Mouse (Mus musculus) splenic B cell, adult 2 months (primary cell): ENCODE measurements around the gene Schip1.

ENCODE experiments used
- DNase-seq: peaks from one replicate; pipeline ENCODE4 v3.0.0-alpha.2; 2011; ENCODE audit warnings: low read depth, low spot score
- H3K27me3 ChIP-seq: 2 replicates; pipeline ENCODE4 v1.6.1; 2012; ENCODE audit warnings: mild to moderate bottlenecking, low read length, moderate library complexity, mixed read lengths; ENCODE audit not compliant: control insufficient read depth, poor library complexity, insufficient read depth, severe bottlenecking
- H3K36me3 ChIP-seq: 2 replicates; pipeline ENCODE4 v1.6.1; 2012; ENCODE audit warnings: mild to moderate bottlenecking, low read length, moderate library complexity, mixed read lengths; ENCODE audit not compliant: control insufficient read depth, poor library complexity, insufficient read depth, severe bottlenecking

Gene Schip1

GRCm38 (mm10) chr3:68201214-68201613 is 136.6 kb downstream of the Schip1 start:
- DNase-seq = no peak

DNA sequence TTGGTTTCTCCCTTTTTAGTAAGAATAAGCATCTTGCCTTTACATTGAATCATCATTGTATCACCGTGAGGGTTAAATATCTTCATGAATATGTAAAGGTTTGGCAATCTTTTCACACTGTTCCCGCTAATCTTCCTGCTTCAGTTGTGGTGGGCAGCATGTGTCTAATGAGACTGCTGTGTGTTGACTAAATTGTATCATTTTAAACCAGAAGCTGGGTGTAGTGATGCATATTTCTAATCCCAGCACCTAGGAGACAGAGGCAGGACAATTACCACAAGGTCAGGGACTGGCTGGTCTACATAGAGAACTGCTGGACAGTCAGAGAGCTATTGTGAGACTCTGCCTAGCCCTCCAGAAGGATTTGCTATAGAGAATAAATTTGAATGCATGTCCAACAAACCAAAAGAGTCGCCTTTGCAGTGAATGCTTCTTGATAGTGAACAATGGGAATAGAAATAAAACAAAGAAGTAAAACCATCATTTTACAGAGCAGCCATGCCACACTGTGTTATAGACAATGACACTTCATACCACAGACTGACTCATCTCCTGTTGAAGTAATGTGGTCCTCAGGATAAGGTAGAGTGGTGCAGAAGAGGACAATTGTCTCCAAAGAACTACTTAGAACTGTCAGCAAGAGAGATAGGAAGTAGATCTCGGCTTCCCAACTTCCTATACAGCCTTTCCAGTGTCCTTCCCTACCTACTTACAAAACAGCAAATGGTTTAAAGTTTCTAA is 137.7 kb downstream of the Schip1 start:
- no peaks in the 10 kb centered on the region for H3K27me3 ChIP-seq
- DNase-seq = no peak
- H3K36me3 ChIP-seq = no peaks in the 10 kb centered on the region

More at GRCm38 (mm10) chr3:68201214-68201613, 136.6 kb downstream of the Schip1 start:
- no peaks in the 10 kb centered on the region for H3K36me3 ChIP-seq
- no peaks in the 10 kb centered on the region for H3K27me3 ChIP-seq

DNA sequence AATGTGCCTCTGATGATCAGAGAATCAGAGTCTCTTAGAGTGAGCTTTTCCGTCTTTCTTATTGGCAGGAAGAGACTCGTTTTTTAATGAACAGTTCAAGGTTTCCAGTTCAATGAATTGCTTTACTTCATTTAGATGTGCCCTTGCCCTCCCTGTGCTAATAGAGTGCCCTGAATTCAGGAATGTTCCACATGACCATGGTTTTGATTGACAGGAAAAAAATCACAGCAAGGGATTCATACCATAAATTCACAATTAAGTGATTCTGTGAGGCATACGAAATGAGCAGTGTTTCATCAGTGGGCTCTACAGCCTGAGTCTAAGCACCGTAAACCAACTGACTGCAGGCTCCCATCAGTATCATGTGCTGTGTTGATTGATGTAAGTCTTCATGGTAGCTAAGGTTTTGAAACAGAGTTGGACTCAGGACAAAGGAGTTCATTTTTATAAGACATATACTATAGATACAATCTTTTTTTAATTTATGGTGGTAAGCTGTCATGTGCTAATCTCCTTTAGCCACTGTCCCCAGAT is 139.4 kb downstream of the Schip1 start:
- Histone ChIP-seq H3K36me3 (no peaks in the 10 kb centered on the region), H3K27me3 (no peaks in the 10 kb centered on the region)
- DNase-seq = no peak

- no peaks in the 10 kb centered on the region for H3K27me3 ChIP-seq
- DNase-seq = no peak
- H3K36me3 ChIP-seq = no peaks in the 10 kb centered on the region
Measured at GRCm38 (mm10) chr3:68210422-68210821, 145.8 kb downstream of the Schip1 start.

DNA sequence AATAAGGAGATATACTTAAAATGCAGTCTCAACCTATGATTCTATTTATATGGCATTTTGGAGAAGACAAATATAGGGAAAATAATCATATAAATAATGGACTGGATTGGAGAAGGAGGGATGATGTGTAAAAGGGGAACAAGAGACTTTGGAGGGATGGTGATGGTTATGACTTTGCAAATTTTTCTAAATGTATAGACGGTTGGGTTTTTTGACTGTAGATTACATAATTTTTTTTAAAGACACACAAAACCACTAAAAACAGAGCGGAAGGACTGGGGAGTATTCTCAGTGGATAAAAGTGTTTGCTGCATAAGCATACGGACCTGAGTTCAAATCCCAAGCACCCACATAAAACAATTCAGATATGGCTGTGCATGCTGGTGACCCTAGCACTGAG is 156.8 kb downstream of the Schip1 start:
- Histone ChIP-seq H3K27me3 (no peaks in the 10 kb centered on the region), H3K36me3 (no peaks in the 10 kb centered on the region)
- DNase-seq = no peak

DNA sequence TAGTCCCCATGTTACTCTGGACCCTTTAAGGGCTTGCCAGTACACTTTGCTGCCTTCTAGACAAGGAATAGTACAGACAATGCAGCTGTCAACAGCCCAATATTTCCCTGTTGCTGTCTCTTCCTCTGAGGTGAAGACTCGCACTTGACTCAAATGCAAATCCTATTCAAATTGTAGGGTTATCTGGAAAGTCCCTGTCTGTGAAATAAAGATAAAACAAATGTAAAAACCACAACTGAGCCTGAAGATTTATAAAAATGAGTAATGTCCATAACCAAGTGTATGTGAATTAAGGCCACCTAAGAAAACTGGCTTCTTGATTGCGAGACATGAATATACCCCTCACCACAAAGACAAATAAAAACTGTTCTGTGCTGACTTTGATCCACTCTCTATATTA is 175.3 kb downstream of the Schip1 start:
- H3K36me3 ChIP-seq = no peaks in the 10 kb centered on the region
- DNase-seq = no peak
- H3K27me3 ChIP-seq = no peaks in the 10 kb centered on the region

DNA sequence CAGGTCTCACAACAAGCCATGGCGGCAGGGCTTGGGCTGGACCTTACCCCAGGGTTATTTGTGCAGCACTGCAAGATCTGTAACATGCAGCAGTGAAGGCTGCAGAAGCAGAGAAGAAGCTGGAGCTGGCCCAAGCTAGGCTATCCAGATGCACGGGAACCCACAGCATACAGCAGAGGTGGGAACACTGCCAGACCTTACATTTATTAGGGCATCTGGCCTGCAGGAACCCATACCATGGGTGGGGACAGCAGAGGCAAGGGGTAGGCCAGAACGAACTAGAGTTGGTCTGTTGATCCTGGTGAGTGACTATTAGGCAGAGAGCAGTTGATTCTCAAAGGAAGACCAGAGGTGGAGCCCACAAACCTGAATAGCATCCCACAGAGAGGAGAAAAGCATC is 178.6 kb downstream of the Schip1 start:
- no peaks in the 10 kb centered on the region for H3K36me3 ChIP-seq
- no peak for DNase-seq
- H3K27me3 ChIP-seq = no peaks in the 10 kb centered on the region

DNA sequence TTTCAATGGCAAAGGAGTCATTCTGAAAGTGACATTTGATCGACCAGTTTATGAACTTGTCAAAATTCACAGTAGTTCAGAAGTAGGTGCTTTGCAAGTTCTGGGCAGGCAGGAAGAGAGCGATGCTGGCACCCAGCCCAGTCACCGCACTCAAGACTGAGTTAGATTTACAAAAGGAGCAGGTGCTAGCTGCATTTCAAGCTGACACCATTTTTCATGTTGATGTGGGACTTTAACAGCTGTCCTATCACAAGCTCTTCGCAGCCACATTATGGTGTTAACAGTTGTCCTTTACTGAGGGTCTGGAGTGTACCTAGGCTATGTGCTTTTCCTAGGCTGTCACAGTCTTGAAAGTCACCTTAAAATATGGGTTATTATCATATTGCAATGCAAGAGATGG is 181.6 kb downstream of the Schip1 start:
- DNase-seq = no peak
- H3K36me3 ChIP-seq = no peaks in the 10 kb centered on the region
- no peaks in the 10 kb centered on the region for H3K27me3 ChIP-seq

DNA sequence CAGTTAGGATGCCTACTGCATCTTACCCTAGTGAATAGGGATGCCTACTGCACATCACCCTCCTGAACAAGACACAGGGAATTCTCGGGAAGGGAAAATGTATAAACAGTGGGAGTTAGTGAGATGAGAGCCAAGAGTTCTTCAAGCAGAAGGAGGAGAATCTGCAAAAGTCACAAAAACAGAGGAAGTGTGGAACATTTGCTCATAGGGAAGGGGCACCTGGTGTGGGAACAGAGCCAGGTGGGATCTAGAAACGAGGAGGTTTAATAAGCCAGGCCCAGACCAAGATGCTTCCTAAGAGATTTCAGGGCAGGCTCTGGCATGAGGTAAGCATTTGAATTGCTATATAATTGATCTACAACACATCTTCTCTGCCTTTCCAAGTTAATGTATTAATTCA is 186.0 kb downstream of the Schip1 start:
- no peak for DNase-seq
- Histone ChIP-seq H3K36me3 (no peaks in the 10 kb centered on the region), H3K27me3 (no peaks in the 10 kb centered on the region)

GRCm38 (mm10) chr3:68252335-68252734 is 187.7 kb downstream of the Schip1 start:
- DNase-seq = no peak
- Histone ChIP-seq H3K36me3 (no peaks in the 10 kb centered on the region), H3K27me3 (no peaks in the 10 kb centered on the region)

- Histone ChIP-seq H3K36me3 (no peaks in the 10 kb centered on the region), H3K27me3 (no peaks in the 10 kb centered on the region)
- no peak for DNase-seq
Measured at GRCm38 (mm10) chr3:68262304-68262703, 197.7 kb downstream of the Schip1 start.

DNA sequence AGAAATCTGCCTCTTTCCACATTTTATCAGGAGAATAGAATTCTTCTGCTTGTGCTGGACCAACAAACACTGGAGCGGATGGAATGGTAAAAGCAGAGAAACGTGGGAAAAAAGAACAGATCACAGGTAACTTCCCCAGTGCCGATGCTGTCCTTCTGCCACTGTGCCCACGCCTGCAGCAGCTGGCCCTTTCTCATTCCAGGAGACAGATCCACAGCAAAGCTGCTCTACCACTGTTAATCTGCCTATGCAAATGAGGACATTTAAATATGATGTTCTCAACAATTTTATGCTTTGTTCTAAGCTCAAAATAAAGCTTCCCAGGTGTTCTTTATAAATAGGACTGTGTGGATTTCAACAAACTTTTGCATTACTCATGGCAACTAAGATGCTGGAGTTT is 203.3 kb downstream of the Schip1 start:
- DNase-seq = no peak
- H3K36me3 ChIP-seq = no peaks in the 10 kb centered on the region
- no peaks in the 10 kb centered on the region for H3K27me3 ChIP-seq

- no peak for DNase-seq
- no peaks in the 10 kb centered on the region for H3K36me3 ChIP-seq
- H3K27me3 ChIP-seq = no peaks in the 10 kb centered on the region
Measured at GRCm38 (mm10) chr3:68269251-68269650, 204.6 kb downstream of the Schip1 start.

DNA sequence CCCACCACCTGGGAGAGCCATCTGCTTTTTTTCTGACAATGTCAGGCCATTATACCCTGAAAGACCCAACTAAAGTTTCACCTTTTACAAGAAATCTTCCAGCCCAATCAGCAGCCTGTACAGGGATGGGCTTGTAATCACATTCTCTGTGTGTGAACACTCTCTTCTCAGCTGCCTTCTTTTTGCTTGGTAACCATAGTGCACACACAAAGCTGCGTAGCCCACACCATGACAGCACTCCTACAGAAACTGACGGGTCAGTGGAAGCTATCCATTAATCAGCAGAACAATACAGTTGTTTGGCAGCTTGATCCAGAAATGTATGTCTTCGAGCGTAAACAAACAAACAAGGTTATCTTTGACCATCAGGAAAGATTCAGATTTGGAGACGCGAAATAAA is 205.6 kb downstream of the Schip1 start:
- DNase-seq = no peak
- no peaks in the 10 kb centered on the region for H3K36me3 ChIP-seq
- H3K27me3 ChIP-seq = no peaks in the 10 kb centered on the region

GRCm38 (mm10) chr3:68271457-68271856 is 206.9 kb downstream of the Schip1 start:
- no peaks in the 10 kb centered on the region for H3K36me3 ChIP-seq
- H3K27me3 ChIP-seq = no peaks in the 10 kb centered on the region
- no peak for DNase-seq

GRCm38 (mm10) chr3:68271881-68272280 is 207.3 kb downstream of the Schip1 start:
- no peak for DNase-seq
- Histone ChIP-seq H3K27me3 (no peaks in the 10 kb centered on the region), H3K36me3 (no peaks in the 10 kb centered on the region)
